Mouse (Mus musculus) embryonic facial prominence, embryonic 15.5 days (tissue): ENCODE measurements around the gene Nup160. TPM values are rescaled to one million over a fixed set of nuclear protein-coding genes. Genes with fewer than 3 reads are reported as not detected.

Experiments used
- ATAC-seq: fragments of 200-750 bp; cut with Nextera tagmentation; 2 replicates; pipeline ENCODE4 v1.8.0; 2017; ENCODE audit warnings: low read depth, moderate TSS enrichment; ENCODE audit not compliant: insufficient number of reproducible peaks, low FRiP score, low TSS enrichment
- H3K27ac ChIP-seq: fragments of 300-500 bp; sonication (generic); replicated peaks from 2 replicates; pipeline ENCODE4 v1.5.1; 2015; ENCODE audit warnings: mild to moderate bottlenecking, inconsistent platforms
- H3K27me3 ChIP-seq: fragments of 300-500 bp; sonication (generic); 2 replicates; pipeline ENCODE4 v1.6.1; 2015; ENCODE audit warnings: inconsistent platforms
- H3K36me3 ChIP-seq: fragments of 300-500 bp; sonication (generic); 2 replicates; pipeline ENCODE4 v1.6.1; 2015; ENCODE audit warnings: mild to moderate bottlenecking, inconsistent platforms
- H3K4me1 ChIP-seq: fragments of 300-500 bp; sonication (generic); 2 replicates; pipeline ENCODE4 v1.6.1; 2015; ENCODE audit warnings: inconsistent platforms
- H3K4me2 ChIP-seq: fragments of 300-500 bp; sonication (generic); replicated peaks from 2 replicates; pipeline ENCODE4 v1.6.1; 2015; ENCODE audit warnings: mild to moderate bottlenecking, inconsistent platforms
- H3K4me3 ChIP-seq: fragments of 300-500 bp; sonication (generic); replicated peaks from 2 replicates; pipeline ENCODE4 v1.5.1; 2015; ENCODE audit warnings: mild to moderate bottlenecking, inconsistent platforms
- H3K9ac ChIP-seq: fragments of 300-500 bp; sonication (generic); 2 replicates; pipeline ENCODE4 v1.6.1; 2015; ENCODE audit warnings: inconsistent platforms
- H3K9me3 ChIP-seq: fragments of 300-500 bp; sonication (generic); replicated peaks from 2 replicates; pipeline ENCODE4 v1.6.1; 2016; ENCODE audit warnings: inconsistent platforms
- WGBS: fragments of 180-500 bp; shearing (Covaris S2); methylation state at CpG from one replicate; pipeline ENCODE4 v1.1.7; 2015; 5-methylcytosine and 5-hydroxymethylcytosine counted together
- polyA plus RNA-seq: library from polyadenylated mRNA; unstranded; fragments of >200 nt; fragmentation: Nextera tagmentation; extraction: Ambion mirVana; gene quantifications from 2 replicates; pipeline ENCODE4 v1.2.1, GENCODE M21; 2015

Nup160 gene
- polyA plus RNA-seq, 1 experiment from 2014 or later = 30.7 TPM

GRCm38 (mm10) chr2:90641710-90642039 lies 35.3 kb upstream of the Nup160 start:
- WGBS = 78% methylated on average over 4 of the region's 4 CpGs
- ATAC-seq = no peak
- no peaks in the 10 kb centered on the region for H3K27me3 ChIP-seq
- no peak overlapping the region for H3K9ac ChIP-seq
- no peaks in the 10 kb centered on the region for H3K36me3 ChIP-seq
- H3K9me3 ChIP-seq = no peaks in the 10 kb centered on the region
- no peak overlapping the region for H3K4me3 ChIP-seq
- no peak overlapping the region for H3K27ac ChIP-seq
- H3K4me1 ChIP-seq = peaks cover 3% of the 10 kb centered on the region; the same call in 1 of the 2 replicates
- H3K4me2 ChIP-seq = no peak overlapping the region

GRCm38 (mm10) chr2:90647084-90647483 lies 29.9 kb upstream of the Nup160 start:
- Histone ChIP-seq H3K9me3 (no peaks in the 10 kb centered on the region), H3K4me3 (no peak overlapping the region), H3K9ac (no peak overlapping the region), H3K36me3 (no peaks in the 10 kb centered on the region), H3K27ac (no peak overlapping the region), H3K4me2 (no peak overlapping the region), H3K4me1 (no peaks in the 10 kb centered on the region), H3K27me3 (no peaks in the 10 kb centered on the region)
- ATAC-seq = no peak
- 72% methylated on average over 6 of the region's 6 CpGs for WGBS

GRCm38 (mm10) chr2:90649405-90649804 lies 27.6 kb upstream of the Nup160 start:
- no peaks in the 10 kb centered on the region for H3K36me3 ChIP-seq
- H3K27ac ChIP-seq = no peak overlapping the region
- H3K4me1 ChIP-seq = no peaks in the 10 kb centered on the region
- H3K27me3 ChIP-seq = no peaks in the 10 kb centered on the region
- H3K4me3 ChIP-seq = no peak overlapping the region
- no peak overlapping the region for H3K9ac ChIP-seq
- no peaks in the 10 kb centered on the region for H3K9me3 ChIP-seq
- no peak for ATAC-seq
- no peak overlapping the region for H3K4me2 ChIP-seq
- 82% methylated on average over 3 of the region's 3 CpGs for WGBS

GRCm38 (mm10) chr2:90649965-90650364 lies 27.1 kb upstream of the Nup160 start:
- Histone ChIP-seq H3K4me1 (no peaks in the 10 kb centered on the region), H3K27me3 (no peaks in the 10 kb centered on the region)
- no peak for ATAC-seq

GRCm38 (mm10) chr2:90652101-90652500 lies 24.9 kb upstream of the Nup160 start:
- Histone ChIP-seq H3K9ac (no peak overlapping the region), H3K27me3 (no peaks in the 10 kb centered on the region), H3K4me1 (no peaks in the 10 kb centered on the region), H3K9me3 (no peaks in the 10 kb centered on the region), H3K4me3 (no peak overlapping the region), H3K27ac (no peak overlapping the region), H3K36me3 (no peaks in the 10 kb centered on the region), H3K4me2 (no peak overlapping the region)
- ATAC-seq = no peak
- 55% methylated on average over 9 of the region's 10 CpGs for WGBS

More at GRCm38 (mm10) chr2:90649965-90650364, 27.1 kb upstream of the Nup160 start:
- no peaks in the 10 kb centered on the region for H3K36me3 ChIP-seq
- H3K4me2 ChIP-seq = no peak overlapping the region
- WGBS = 64% methylated on average over 4 of the region's 4 CpGs
- no peak overlapping the region for H3K27ac ChIP-seq
- no peak overlapping the region for H3K4me3 ChIP-seq
- H3K9ac ChIP-seq = no peak overlapping the region
- H3K9me3 ChIP-seq = no peaks in the 10 kb centered on the region

- ATAC-seq = no peak
- 63% methylated on average over 4 of the region's 4 CpGs for WGBS
- Histone ChIP-seq H3K27me3 (no peaks in the 10 kb centered on the region), H3K4me1 (no peaks in the 10 kb centered on the region), H3K4me2 (no peak overlapping the region), H3K36me3 (no peaks in the 10 kb centered on the region), H3K4me3 (no peak overlapping the region), H3K27ac (no peak overlapping the region), H3K9ac (no peak overlapping the region), H3K9me3 (no peaks in the 10 kb centered on the region)
Measured at GRCm38 (mm10) chr2:90652993-90653392, 24.0 kb upstream of the Nup160 start.

- WGBS = 62% methylated on average over 6 of the region's 6 CpGs
- no peak for ATAC-seq
Measured at GRCm38 (mm10) chr2:90655449-90655848, 21.6 kb upstream of the Nup160 start.

GRCm38 (mm10) chr2:90658613-90659012 lies 18.4 kb upstream of the Nup160 start:
- 73% methylated on average over 4 of the region's 4 CpGs for WGBS
- no peak overlapping the region for H3K4me3 ChIP-seq
- no peaks in the 10 kb centered on the region for H3K9me3 ChIP-seq
- H3K27ac ChIP-seq = no peak overlapping the region
- H3K27me3 ChIP-seq = no peaks in the 10 kb centered on the region
- no peaks in the 10 kb centered on the region for H3K4me1 ChIP-seq
- no peak overlapping the region for H3K4me2 ChIP-seq
- ATAC-seq = no peak
- no peak overlapping the region for H3K9ac ChIP-seq
- no peaks in the 10 kb centered on the region for H3K36me3 ChIP-seq

More at GRCm38 (mm10) chr2:90655449-90655848, 21.6 kb upstream of the Nup160 start:
- Histone ChIP-seq H3K36me3 (no peaks in the 10 kb centered on the region), H3K4me2 (no peak overlapping the region), H3K27ac (no peak overlapping the region), H3K4me3 (no peak overlapping the region), H3K9me3 (no peaks in the 10 kb centered on the region), H3K4me1 (no peaks in the 10 kb centered on the region), H3K27me3 (no peaks in the 10 kb centered on the region), H3K9ac (no peak overlapping the region)

GRCm38 (mm10) chr2:90659016-90659415 lies 18.0 kb upstream of the Nup160 start:
- H3K4me2 ChIP-seq = no peak overlapping the region
- H3K9ac ChIP-seq = no peak overlapping the region
- H3K4me1 ChIP-seq = no peaks in the 10 kb centered on the region
- WGBS = 72% methylated on average over 1 of the region's 1 CpGs
- no peaks in the 10 kb centered on the region for H3K9me3 ChIP-seq
- H3K27me3 ChIP-seq = no peaks in the 10 kb centered on the region
- no peaks in the 10 kb centered on the region for H3K36me3 ChIP-seq
- no peak overlapping the region for H3K4me3 ChIP-seq
- no peak overlapping the region for H3K27ac ChIP-seq
- no peak for ATAC-seq

GRCm38 (mm10) chr2:90659639-90660038 lies 17.4 kb upstream of the Nup160 start:
- Histone ChIP-seq H3K9ac (no peak overlapping the region), H3K36me3 (no peaks in the 10 kb centered on the region), H3K27me3 (no peaks in the 10 kb centered on the region), H3K4me2 (no peak overlapping the region), H3K27ac (no peak overlapping the region), H3K4me3 (no peak overlapping the region), H3K9me3 (no peaks in the 10 kb centered on the region), H3K4me1 (no peaks in the 10 kb centered on the region)
- WGBS = 67% methylated on average over 3 of the region's 3 CpGs
- no peak for ATAC-seq

GRCm38 (mm10) chr2:90660947-90661346 lies 16.1 kb upstream of the Nup160 start:
- H3K9me3 ChIP-seq = no peaks in the 10 kb centered on the region
- WGBS = 43% methylated on average over 1 of the region's 1 CpGs
- H3K9ac ChIP-seq = no peak overlapping the region
- no peak overlapping the region for H3K4me3 ChIP-seq
- no peaks in the 10 kb centered on the region for H3K4me1 ChIP-seq
- no peaks in the 10 kb centered on the region for H3K27me3 ChIP-seq
- no peak overlapping the region for H3K27ac ChIP-seq
- no peaks in the 10 kb centered on the region for H3K36me3 ChIP-seq
- no peak for ATAC-seq
- no peak overlapping the region for H3K4me2 ChIP-seq

- 23% methylated on average over 3 of the region's 3 CpGs for WGBS
- H3K27me3 ChIP-seq = no peaks in the 10 kb centered on the region
- H3K4me3 ChIP-seq = no peak overlapping the region
- no peaks in the 10 kb centered on the region for H3K36me3 ChIP-seq
- no peak for ATAC-seq
- no peak overlapping the region for H3K4me2 ChIP-seq
- H3K27ac ChIP-seq = no peak overlapping the region
- no peak overlapping the region for H3K9ac ChIP-seq
- no peaks in the 10 kb centered on the region for H3K4me1 ChIP-seq
- H3K9me3 ChIP-seq = no peaks in the 10 kb centered on the region
Measured at GRCm38 (mm10) chr2:90661426-90661825, 15.6 kb upstream of the Nup160 start.
